Mouse (Mus musculus) kidney, adult 8-10 months (tissue): ENCODE measurements around the gene Cep57l1.

ENCODE experiments used
- DNase-seq, 2 experiments: peaks; one replicate each; pipeline ENCODE4 v3.0.0; 2022

The Cep57l1 gene

DNA sequence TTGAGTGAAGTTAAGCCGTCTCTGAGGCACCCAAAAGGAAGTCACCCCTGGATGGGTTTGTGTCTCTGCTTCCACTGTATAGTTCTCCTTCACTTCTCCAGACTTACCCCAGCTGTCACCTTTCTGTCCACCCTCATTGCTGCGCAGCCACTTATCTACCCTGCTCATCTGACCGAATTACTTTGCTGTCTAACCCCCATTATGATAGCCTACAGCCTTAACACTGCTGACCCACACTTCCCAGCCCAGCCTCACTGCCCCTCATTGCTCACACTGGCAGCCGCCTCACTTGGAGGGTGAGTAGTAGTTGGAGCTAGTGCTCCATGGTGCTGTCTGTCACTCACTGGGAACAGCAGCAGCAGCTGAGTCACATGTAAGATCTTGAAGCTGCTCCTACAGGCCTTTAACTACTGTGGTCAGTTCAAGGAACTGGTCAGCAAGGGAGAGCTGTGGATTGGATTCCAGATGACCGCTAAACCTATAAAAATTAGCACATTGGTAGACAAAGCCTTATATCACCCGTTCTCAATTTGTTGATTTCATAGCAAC lies 4.7 kb upstream of the Cep57l1 start:
- DNase-seq, result no peak

DNA sequence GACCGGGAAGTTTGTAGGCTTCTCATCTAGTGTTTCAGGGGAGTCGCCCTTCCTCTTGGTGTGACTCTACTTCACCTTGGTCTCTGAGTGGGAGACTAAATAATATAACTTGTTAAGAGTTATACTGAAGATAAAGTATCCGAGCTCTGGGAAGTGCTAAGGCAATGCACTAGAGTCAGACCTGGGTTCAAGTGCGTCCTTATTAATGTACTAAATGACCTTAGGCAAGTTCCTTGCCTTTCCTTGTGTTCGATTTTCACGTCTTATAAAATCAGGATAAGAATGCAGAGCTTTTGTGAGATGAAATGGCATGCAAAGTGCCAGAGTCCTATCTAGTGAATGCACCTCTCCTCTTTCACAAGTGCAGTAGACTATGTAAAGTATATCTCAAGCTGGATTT lies 2.9 kb upstream of the Cep57l1 start:
- DNase-seq, result no peak

GRCm38 (mm10) chr10:41810564-41811455 lies 1.1 kb upstream of the Cep57l1 start:
- peak; percentile 12 to 15 for DNase-seq

DNA sequence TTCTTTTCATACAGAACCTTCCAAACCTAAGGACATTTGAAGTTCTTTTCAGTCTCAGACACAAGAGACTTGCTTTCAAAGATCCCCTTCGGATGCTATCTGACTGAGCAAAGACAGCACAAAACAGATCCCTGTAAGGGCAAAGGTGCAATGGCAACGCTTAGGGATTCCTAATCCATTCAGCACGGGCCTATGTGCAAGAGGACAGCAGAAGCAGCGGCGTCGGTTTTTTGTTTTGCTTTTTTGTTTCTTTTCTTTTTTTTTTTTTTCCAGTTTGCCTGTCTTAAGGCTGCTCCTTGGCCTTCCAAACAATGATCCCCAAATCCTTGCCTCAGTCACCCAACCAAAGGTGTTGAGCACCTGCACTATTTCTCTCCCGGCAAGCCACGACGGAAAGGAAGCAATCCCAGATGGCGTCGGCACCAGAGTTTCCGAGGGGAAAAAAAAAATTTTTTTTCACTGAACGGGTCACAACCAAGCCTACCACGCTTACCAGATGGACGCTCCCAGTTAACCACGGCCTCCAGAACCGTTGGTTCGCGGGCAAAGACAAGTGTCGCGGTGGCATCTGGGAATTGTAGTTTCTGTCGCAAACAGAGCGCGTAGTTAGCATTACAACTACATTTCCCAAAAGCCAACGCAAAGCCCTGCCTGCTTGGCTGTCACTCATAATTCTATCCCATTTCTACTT lies 446 bp downstream of the Cep57l1 start:
- DNase-seq, result peak; percentile 88 to 89

DNA sequence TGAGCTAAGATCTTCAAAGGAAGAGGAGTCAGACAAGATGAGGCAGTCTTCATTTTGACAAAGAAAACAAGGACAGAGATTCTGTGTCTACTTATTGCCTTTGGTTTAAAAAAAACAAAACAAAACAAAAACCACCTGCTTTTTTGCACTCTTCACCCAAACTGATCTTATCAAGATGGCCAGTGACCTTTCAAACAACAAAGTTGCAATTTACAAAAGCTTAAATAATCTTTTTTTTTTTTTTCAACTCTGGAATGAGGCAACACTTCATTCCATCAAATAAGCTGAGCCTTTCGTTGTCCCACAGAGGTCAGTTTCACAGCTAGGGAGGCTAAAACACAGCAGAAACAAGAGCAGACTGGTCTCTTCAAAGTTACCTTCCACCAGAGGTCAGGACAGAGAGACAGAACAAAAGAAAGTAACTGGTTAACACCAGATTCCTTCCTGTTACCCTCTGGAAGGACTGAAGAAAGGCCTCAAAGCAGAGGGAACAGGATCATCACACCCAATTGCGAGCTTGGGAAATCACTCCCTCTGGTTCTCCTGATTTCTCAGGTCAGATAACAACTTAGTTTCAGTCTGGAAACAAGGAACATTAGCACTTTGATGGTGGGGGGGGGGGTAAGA lies 3.8 kb downstream of the Cep57l1 start:
- DNase-seq, result no peak

DNA sequence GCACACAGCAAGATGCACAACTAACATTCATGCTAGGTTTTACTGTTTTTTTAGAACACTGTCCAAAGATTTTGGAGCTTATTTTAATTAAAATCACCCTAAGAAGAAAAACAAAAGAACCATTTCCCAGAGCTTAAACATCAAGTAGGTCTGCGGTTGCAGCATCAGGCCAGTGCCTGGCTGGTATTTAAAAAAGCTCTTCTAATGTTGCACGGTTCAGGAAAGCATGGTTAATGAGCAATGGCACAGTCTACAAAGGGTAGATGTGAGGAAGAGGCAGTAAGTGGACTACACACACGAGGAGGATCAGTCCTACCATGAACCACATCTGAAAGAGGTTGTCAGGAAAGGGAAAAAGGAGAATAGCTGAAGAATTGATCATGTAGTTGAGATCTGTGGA lies 5.0 kb downstream of the Cep57l1 start:
- no peak for DNase-seq

- DNase-seq, result no peak
Observed at GRCm38 (mm10) chr10:41803467-41803866, 6.2 kb downstream of the Cep57l1 start.

DNA sequence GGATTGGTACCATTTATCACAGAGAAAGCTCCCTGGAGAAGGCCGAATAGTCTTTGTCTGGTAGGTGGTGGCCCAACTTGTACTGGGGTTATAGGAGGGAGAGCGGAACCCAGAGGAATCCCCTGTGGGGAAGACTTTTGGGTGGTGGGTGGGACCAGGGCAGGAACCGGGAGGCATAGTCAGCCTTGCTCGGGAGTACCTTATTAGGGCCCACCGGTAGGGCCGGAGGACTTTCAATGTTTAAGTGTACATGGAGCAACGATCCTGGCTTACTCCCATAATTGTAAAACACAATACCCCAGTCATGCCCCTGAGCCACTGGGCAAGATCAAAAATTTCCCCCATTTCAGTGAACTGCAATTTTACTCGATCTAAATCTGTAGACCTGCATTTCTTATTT lies 12.4 kb downstream of the Cep57l1 start:
- DNase-seq, result no peak

DNA sequence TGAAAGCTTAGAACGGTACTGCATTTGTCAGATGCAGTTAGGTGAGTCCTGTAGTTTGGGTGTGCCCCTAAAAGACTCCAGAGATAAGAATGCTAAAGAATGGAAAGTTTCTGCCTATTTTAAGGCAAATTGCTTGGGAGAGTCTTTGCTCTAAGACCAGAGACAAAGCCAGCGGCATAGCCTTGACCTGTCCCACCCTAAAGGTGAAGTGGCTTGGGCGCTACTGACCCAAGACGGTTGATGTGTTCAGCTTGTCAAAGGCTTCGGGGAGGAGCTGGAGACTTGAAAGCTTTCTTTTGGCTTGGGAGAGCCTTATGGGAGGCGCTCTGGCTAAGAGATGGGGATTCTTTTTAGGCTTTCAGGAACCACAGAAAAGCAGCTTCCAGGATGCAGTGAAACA lies 17.3 kb downstream of the Cep57l1 start:
- no peak for DNase-seq

DNA sequence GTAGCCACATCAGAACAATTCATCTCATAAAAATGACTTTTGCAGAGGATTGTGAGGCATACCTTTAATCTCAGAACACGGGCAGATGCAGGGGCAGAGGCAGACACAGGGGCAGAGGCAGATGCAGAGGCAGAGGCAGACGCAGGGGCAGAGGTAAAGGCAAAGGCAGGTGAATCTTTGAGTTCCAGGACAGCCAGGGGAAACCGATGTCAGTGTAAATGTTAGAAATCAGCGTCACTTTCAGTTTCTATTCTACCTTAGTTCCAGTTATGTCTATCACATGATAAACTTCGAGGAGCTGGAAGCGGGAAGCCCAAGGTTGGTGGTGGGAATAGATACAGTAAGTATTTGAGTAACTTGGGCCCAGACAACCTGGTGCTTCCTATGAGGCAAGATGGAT lies 42.4 kb downstream of the Cep57l1 start:
- DNase-seq, result no peak

GRCm38 (mm10) chr10:41766280-41766679 lies 43.4 kb downstream of the Cep57l1 start:
- DNase-seq, result no peak

- DNase-seq, result no peak
Observed at GRCm38 (mm10) chr10:41765586-41765985, 44.1 kb downstream of the Cep57l1 start.

DNA sequence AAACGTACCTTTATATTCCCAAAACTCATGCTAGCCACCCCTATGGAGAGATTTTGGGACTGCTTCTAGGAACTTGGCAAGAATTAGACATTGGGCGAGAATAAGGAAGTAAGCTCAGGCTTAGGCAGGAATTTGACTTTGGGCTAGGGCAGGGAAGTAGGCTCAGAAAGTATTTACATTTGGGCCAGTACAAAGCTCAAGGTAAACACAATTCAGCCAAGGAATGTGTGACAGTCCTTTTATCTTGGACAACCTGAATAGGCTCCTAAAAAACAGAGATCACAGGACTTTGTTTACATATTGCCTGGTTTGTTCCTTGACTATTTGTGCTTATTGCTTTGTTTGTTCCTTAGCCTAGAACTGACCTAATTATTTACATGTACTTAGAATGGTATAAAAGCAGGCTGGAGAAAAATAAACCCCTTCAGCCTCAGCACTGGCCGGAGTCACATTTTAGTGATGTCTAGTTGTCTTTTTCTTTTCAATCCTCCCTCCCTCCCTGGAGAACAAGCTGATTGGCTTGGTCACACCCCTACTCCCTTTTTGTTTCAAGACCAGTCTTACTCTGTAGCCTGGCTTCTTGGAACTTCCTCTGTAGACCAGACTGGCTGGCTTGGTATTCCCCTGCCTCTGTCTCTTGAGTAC lies 45.8 kb downstream of the Cep57l1 start:
- no peak for DNase-seq

GRCm38 (mm10) chr10:41760866-41761265 lies 48.8 kb downstream of the Cep57l1 start:
- DNase-seq, result no peak

DNA sequence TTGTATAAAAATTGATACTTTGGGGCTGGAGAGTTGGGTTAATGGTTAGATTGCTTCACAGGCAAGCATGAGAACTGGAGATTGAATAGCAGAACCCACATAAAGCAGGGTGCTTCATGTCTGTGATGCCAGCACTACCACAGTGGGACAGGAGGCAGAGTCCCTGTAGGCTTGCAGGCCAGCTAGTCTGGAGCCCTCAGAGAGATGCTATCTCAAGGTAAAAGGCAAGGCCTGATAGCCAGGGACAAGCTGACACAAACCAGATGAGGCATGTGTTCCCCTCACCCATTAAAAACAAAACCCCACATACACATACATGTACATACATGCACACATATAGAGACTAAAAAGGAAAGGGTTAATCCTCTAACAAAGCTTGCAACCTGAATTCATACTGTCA lies 51.6 kb downstream of the Cep57l1 start:
- no peak for DNase-seq

DNA sequence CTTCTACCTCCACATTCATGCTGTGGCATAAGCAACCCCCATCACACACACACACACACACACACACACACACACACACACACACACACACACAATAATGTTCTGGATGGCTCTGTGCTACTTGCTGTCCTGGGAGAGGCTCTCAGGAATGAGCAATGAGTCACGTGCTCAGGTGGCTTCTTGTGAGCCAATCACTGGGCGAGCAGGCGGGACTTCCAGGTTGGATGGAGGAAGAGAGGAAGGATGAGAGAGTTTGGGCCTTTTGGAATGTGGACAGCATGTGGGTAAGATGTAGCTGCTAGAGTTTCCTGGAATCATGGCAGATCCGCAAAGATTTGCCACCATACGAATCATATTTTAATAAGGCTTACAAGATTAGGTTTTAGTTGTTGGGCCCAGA lies 52.4 kb downstream of the Cep57l1 start:
- no peak for DNase-seq

DNA sequence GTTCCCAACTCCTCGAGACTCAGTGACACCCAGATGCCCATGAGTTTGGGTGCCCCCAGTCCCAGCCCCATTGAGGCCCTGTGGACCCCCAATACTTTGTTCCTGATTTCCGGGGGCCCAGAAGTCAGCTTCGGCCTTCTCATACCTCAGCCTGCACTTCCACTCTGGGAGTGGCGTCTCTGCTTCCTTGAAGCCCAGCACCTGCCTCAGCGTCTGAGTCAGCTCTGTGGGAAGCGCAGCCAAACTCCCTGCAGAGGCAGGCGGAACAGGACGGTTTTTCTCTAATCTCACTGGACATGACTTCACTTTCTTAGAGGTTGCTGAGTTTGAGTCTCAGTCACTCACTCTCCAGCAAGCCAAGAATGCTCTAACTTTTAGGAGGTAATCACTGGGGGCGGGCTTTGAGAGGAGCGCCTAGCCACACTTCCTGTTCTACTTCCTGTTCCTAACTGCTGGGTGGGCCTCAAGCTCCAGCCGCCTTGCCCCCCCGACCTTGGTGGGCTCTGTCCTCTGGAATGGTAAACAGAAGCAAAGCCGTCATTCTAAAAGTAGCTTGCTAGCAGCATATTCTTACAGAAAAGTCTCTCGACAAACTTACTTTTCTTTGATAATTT lies 57.7 kb downstream of the Cep57l1 start:
- no peak for DNase-seq

DNA sequence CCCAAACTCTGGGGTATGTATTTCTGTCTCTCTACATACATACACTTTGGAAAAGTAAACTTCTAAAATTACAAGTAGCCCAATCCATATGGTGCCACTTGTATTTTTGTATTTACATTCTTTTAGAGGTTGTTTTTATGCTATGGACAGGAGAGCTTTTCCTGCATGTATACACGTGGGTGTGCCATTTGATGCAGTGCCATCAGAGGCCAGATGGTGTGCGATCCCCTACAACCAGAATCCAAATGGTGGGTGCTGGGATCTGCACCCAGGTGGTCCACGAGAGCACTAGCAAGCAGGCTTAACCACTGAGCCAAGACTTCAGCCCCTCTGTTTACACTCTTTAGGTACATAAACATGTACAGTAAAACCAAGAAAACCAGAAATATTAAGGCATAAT lies 60.4 kb downstream of the Cep57l1 start:
- DNase-seq, result no peak

DNA sequence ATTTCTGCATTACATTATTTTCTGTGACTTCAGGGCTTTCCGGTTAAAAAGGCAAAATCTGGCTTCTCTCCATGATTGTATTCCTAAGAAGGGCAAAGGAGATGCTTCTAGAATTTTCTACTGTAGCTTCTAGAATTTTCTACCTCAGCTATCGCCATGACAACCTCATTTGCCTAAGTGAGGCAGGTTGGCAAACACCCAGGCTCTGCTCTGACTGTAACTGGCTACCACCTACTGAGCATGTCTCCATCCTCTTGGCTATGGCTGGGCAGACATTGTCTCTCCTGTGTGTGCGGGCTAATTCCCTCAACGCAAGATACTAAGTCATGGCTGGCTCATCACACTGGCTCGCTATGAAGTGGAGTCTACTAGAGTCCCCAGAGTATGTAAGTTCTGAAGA lies 63.1 kb downstream of the Cep57l1 start:
- no peak for DNase-seq

DNA sequence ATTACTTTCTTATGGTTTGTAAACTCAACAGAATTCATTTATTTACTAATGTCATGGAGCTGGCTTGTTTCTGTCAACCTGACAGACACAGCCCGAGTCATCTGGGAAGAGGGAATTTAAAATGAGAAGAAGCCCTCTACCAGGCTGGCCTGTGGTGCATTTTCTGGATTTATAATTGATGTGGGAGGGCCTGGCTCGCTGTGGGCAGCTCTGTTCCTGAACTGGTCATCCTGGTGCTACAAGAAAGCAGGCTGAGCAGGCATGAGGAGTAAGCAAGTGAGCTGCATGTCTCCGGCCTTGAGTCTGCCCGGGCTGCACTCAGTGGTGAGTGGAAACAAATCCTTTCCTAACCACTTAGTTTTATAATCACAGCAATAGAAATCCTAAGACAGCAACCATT lies 65.7 kb downstream of the Cep57l1 start:
- no peak for DNase-seq

DNA sequence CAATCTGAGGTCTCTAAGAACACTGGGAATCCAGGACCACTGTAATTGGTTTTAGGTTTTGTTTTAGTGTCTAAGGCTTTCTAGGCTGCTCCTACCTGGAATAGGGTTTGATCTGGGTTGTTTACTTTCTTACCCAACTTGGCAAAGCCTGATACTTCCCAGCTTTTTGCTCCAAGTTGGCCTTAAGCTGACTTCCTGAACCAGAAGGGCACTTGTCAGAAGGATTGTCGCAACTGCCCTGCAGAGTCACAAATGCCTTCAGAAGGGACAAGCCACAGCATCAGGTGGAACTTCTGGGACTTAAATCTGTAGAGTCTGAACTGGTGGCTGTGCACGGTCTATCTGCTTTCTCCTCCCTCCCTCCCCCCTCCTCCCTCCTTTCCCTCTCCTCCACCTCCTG lies 69.5 kb downstream of the Cep57l1 start:
- no peak for DNase-seq

GRCm38 (mm10) chr10:41737245-41737644 lies 72.4 kb downstream of the Cep57l1 start:
- DNase-seq, result no peak

DNA sequence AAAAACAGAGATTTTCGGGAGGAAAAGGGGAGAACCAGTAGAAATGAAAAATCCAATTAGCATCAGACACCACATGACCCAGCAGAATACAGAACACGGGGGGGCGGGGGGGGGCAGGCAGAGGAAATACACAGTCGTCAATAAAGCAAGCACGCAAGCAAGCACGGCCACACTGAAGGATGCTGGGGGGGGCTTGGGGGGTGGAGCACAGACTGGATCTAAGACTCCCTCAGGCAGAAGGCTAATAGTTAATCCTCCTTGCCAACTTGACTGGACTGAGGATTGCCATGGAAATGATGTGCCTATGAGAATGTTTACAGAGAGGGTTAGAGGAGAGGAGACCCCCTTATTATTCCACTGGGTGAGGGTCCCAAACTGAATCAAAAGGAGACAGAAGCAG lies 74.3 kb downstream of the Cep57l1 start:
- DNase-seq, result no peak
